Mouse (Mus musculus) embryonic facial prominence, embryonic 13.5 days (tissue): ENCODE data around the gene Map4k5. TPM values are rescaled to one million over a fixed set of nuclear protein-coding genes. Genes with fewer than 3 reads are reported as not detected.
A peak's percentile ranks its signal among the peaks of the same experiment; 100 is the strongest.

ENCODE experiments used
- ATAC-seq: fragments of 200-750 bp; cut with Nextera tagmentation; 2 replicates; pipeline ENCODE4 v1.8.0; 2017; ENCODE audit warnings: low read depth; ENCODE audit not compliant: insufficient number of reproducible peaks, insufficient read depth, low FRiP score, low TSS enrichment
- H3K27ac ChIP-seq: fragments of 300-500 bp; sonication (generic); 2 replicates; pipeline ENCODE4 v1.5.1; 2015; ENCODE audit warnings: moderate library complexity, mild to moderate bottlenecking, inconsistent platforms
- H3K27me3 ChIP-seq: fragments of 300-500 bp; sonication (generic); 2 replicates; pipeline ENCODE4 v1.6.1; 2015; ENCODE audit warnings: mild to moderate bottlenecking, inconsistent platforms
- H3K36me3 ChIP-seq: fragments of 300-500 bp; sonication (generic); 2 replicates; pipeline ENCODE4 v1.6.1; 2015; ENCODE audit warnings: mild to moderate bottlenecking, inconsistent platforms
- H3K4me1 ChIP-seq: fragments of 300-500 bp; sonication (generic); 2 replicates; pipeline ENCODE4 v1.6.1; 2015; ENCODE audit warnings: inconsistent platforms
- H3K4me2 ChIP-seq: fragments of 300-500 bp; sonication (generic); 2 replicates; pipeline ENCODE4 v1.6.1; 2015; ENCODE audit warnings: moderate library complexity, mild to moderate bottlenecking, inconsistent platforms
- H3K4me3 ChIP-seq: fragments of 300-500 bp; sonication (generic); 2 replicates; pipeline ENCODE4 v1.5.1; 2015; ENCODE audit warnings: mild to moderate bottlenecking, inconsistent platforms
- H3K9ac ChIP-seq: fragments of 300-500 bp; sonication (generic); 2 replicates; pipeline ENCODE4 v1.6.1; 2015; ENCODE audit warnings: mild to moderate bottlenecking, inconsistent platforms
- H3K9me3 ChIP-seq: fragments of 300-500 bp; sonication (generic); 2 replicates; pipeline ENCODE4 v1.6.1; 2016; ENCODE audit warnings: inconsistent platforms
- WGBS: fragments of 180-500 bp; shearing (Covaris S2); methylation state at CpG from one replicate; pipeline ENCODE4 v1.1.7; 2015; ENCODE audit warnings: mixed read lengths; 5-methylcytosine and 5-hydroxymethylcytosine counted together
- polyA plus RNA-seq: library from polyadenylated mRNA; unstranded; fragments of >200 nt; fragmentation: Nextera tagmentation; extraction: Ambion mirVana; gene quantifications from 2 replicates; pipeline ENCODE4 v1.2.1, GENCODE M21; 2015

Gene Map4k5
- polyA plus RNA-seq, 1 experiment from 2014 or later: 39.5 TPM

DNA sequence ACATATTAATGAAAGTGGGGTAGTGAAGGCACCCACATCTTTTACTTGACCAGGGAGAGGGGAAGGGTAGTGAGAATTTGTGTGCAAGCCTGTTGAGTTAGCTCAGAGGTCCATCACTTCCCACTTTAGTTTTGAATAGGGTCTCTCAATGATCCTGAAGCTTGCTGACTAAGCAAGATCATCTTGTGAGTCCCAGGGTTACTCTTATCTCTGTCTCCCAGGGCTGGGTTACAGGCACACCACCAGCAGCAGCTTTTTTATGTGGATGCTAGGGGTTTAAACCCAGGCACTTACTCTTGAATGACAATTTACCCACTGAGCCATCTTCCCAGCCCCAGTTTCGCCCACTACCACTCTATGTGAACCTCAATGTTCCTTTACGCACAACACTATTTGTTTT lies 35.4 kb downstream of the Map4k5 start:
- no peak for ATAC-seq
- Histone ChIP-seq H3K9ac (no peak overlapping the region), H3K36me3 (peaks cover 25% of the 10 kb centered on the region), H3K27me3 (no peaks in the 10 kb centered on the region), H3K4me1 (0 out of 2 replicates have a peak, but pooled peaks cover 4% of the 10 kb centered on the region), H3K4me3 (no peak overlapping the region), H3K27ac (no peak overlapping the region), H3K9me3 (no peaks in the 10 kb centered on the region), H3K4me2 (no peak overlapping the region)
- 98% methylated on average over 2 of the region's 2 CpGs for WGBS

DNA sequence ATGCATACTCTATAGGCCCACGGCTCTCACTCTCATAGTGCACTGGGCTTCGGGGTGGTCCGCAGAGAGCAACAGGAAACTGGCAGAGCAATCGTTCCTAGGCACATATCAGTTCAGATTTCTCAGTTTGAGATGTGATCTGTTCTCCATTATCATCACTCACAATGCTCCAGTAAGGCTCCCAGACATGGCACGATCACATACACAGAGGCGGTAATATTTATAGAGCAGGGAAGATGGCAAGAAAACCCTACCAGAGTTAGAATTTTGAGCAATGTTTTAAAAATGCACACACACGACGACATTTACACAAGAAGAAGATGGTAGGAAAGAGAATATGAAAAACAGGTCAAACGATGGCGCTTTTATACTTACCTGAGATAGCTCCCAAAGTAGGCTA lies 36.6 kb downstream of the Map4k5 start:
- Histone ChIP-seq H3K9ac (no peak overlapping the region), H3K4me1 (0 out of 2 replicates have a peak, but pooled peaks cover 4% of the 10 kb centered on the region), H3K4me3 (no peak overlapping the region), H3K27ac (no peak overlapping the region), H3K4me2 (no peak overlapping the region), H3K36me3 (peaks cover 37% of the 10 kb centered on the region), H3K9me3 (no peaks in the 10 kb centered on the region), H3K27me3 (no peaks in the 10 kb centered on the region)
- no peak for ATAC-seq
- 91% methylated on average over 10 of the region's 10 CpGs for WGBS

DNA sequence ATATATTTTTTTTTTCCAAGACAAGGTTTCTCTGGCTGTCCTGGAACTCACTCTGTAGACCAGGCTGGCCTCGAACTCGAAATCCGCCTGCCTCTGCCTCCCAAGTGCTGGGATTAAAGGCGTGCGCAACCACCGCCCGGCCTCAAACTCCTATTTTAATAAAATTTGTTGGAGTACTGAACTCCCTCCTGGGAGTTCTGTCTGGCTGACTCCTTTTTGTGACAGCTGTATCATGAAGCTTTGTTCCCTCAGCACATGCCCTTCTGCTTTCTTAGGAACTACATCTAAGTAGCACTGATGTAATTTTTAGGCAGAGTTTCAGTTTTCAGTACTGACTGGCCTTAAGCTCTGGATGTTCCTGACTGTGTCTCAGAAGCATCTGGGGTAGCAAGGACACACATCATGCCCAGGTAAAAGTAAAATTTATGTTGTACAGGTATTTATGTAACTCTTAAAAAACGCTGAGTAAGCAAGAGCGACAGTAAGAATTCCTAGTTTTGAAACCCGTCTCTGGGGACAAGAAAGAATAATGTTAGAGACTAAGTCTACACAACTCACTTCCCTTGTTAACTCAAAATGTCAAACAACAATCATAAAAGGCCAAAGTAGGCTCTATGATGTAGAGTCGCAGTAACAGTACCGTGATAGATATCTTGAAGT lies 37.2 kb downstream of the Map4k5 start:
- H3K4me1 ChIP-seq: 0 out of 2 replicates have a peak, but pooled peaks cover 4% of the 10 kb centered on the region
- H3K4me3 ChIP-seq: no peak overlapping the region
- no peaks in the 10 kb centered on the region for H3K9me3 ChIP-seq
- H3K4me2 ChIP-seq: no peak overlapping the region
- H3K27ac ChIP-seq: no peak overlapping the region
- no peak overlapping the region for H3K9ac ChIP-seq
- WGBS: 94% methylated on average over 12 of the region's 12 CpGs
- no peak for ATAC-seq
- H3K27me3 ChIP-seq: no peaks in the 10 kb centered on the region
- H3K36me3 ChIP-seq: peaks cover 41% of the 10 kb centered on the region

DNA sequence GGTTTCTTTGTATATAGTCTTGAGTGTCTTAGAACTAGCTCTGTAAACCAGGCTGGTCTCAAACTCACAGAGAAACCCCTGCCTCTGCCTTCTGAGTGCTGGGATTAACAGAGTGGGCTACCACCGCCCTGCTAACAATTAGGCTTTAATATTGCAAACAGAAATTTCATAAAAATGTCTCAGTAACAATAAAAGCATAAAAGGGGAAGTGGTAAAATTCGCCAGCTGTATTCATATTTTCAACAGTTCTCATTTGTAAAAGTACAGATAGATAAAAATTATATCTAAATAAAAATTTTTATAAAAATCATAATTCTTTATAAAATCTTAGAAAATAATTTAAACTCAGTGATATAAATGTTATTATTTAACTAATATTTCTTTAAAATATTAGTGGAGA lies 39.1 kb downstream of the Map4k5 start:
- Histone ChIP-seq H3K9me3 (no peaks in the 10 kb centered on the region), H3K27me3 (no peaks in the 10 kb centered on the region), H3K27ac (no peak overlapping the region), H3K4me1 (0 out of 2 replicates have a peak, but pooled peaks cover 4% of the 10 kb centered on the region), H3K4me2 (no peak overlapping the region), H3K36me3 (peaks cover 49% of the 10 kb centered on the region), H3K4me3 (no peak overlapping the region), H3K9ac (no peak overlapping the region)
- 91% methylated on average over 2 of the region's 2 CpGs for WGBS
- ATAC-seq: no peak

DNA sequence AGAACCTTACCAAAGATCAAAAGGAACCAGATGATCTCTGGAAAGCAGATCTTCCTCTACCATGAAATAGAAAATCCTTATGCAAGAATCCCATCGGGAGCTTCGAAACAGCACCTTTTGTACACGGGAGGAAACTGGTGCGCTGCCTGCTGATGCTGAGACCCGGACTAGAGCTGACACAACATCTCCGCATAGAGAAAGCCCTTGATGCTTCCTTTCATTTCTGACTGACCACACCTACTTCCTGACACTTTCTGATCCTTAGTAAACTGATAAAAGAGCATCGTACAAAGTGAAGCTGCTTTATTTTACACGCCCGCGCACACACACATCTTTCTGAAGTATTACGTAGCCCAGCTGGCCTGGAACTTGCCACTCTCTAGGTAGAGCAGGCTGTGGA lies 39.6 kb downstream of the Map4k5 start:
- no peaks in the 10 kb centered on the region for H3K4me1 ChIP-seq
- H3K36me3 ChIP-seq: peaks cover 52% of the 10 kb centered on the region
- 84% methylated on average over 11 of the region's 11 CpGs for WGBS
- no peak overlapping the region for H3K4me3 ChIP-seq
- H3K4me2 ChIP-seq: no peak overlapping the region
- no peaks in the 10 kb centered on the region for H3K9me3 ChIP-seq
- no peaks in the 10 kb centered on the region for H3K27me3 ChIP-seq
- no peak overlapping the region for H3K9ac ChIP-seq
- no peak overlapping the region for H3K27ac ChIP-seq
- ATAC-seq: no peak

DNA sequence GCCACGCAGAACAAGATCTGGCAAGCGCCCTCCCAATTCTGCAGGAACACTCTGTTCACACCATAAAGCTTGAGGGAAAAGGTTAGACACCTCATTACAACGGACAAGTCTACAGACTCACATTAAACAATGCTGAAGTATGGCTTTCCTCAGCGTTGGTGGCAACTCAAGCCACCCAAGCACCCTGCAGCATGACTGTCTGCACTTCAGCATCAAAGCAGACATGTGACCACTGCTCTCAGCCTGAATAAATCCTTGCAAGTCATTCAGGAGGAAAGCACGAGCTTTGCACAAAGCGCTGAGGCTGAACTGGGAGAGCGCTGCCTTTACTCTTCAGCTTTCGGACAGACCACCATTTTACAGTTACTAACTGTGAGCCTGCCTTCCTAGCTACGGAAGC lies 40.7 kb downstream of the Map4k5 start:
- Histone ChIP-seq H3K36me3 (peaks cover 54% of the 10 kb centered on the region), H3K27me3 (no peaks in the 10 kb centered on the region), H3K9ac (no peak overlapping the region), H3K4me3 (no peak overlapping the region), H3K9me3 (no peaks in the 10 kb centered on the region), H3K4me2 (no peak overlapping the region), H3K27ac (no peak overlapping the region), H3K4me1 (no peaks in the 10 kb centered on the region)
- no peak for ATAC-seq
- WGBS: 88% methylated on average over 9 of the region's 9 CpGs

DNA sequence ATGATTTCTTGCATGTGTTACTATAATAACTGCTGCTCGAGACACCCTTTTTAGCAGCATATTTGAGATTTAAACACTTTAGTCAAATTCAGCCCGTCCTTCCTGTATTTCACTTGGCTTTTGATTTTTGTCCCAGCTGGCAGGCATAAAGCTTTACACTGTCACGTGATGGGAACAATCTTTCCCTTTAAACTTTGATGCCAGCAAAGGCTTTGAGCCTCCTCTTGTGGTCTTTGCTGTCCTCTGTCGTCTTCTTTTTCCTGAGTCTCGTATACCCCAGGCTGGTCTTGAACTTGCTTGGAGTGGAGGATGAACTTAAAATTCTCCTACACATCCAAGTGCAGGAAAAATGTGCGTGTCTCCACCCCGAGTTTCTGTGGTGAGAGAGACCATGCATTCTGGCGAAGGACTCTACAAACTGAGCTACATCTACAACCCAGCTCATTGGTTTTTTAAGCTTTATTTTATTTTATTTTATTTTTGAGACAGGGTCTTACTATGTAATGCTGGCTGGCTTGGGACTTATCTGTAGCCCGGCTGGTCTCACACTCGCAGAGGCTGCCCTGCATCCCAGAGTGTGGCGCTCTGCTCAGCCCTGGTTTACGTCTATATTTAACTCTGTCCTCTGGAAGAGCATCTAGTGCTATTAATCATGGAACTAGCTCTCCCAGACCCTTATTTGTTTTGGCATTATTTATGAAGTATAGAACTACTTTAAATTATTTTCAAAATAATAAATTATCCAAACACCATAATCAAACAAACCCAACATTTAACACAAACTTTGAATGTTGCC lies 44.7 kb downstream of the Map4k5 start:
- no peak for ATAC-seq
- Histone ChIP-seq H3K4me1 (peaks cover 7% of the 10 kb centered on the region), H3K36me3 (peaks cover 66% of the 10 kb centered on the region), H3K27ac (no peak overlapping the region), H3K9ac (no peak overlapping the region), H3K27me3 (no peaks in the 10 kb centered on the region), H3K4me3 (no peak overlapping the region), H3K4me2 (no peak overlapping the region), H3K9me3 (no peaks in the 10 kb centered on the region)
- WGBS: 84% methylated on average over 12 of the region's 12 CpGs

DNA sequence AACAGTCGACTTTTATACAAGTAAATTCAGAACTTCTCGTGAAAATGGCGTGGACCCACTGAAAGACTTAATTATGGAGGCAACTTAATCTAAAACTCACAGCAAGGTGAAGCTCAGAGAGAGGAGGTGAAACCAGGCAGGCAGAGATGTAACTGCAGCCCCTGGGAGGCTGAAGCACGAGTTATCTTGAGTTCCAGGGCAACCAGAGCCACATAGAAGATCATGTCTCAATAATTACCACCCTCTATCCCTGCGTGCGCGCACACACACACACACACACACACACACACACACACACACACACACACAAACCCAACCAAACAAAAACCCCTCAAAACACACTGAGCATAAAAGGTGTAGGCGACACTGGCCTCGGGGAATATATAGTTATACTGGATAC lies 46.5 kb downstream of the Map4k5 start:
- Histone ChIP-seq H3K4me3 (no peak overlapping the region), H3K4me1 (peaks cover 7% of the 10 kb centered on the region)
- WGBS: 88% methylated on average over 9 of the region's 9 CpGs

DNA sequence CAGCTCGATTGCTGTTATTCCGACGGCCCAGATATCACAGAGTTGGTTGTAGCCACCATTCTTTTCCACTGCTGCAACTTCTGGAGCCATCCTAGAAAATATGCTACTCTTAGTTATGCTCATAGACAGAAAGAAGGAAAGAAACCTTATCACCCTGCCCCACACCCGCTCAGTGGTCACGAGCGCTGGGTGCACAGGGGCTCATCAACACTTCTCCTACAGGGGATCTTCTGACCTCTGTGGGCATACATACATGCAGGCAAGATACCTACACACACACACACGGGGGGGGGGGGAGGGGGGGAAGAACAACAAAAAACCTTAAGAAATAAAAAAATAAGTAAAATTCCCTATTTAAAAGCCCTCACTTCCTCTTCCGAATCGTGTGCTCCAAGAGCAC lies 47.3 kb downstream of the Map4k5 start:
- peaks cover 57% of the 10 kb centered on the region for H3K36me3 ChIP-seq
- no peaks in the 10 kb centered on the region for H3K9me3 ChIP-seq
- H3K4me2 ChIP-seq: no peak overlapping the region
- no peak overlapping the region for H3K9ac ChIP-seq
- ATAC-seq: no peak
- no peaks in the 10 kb centered on the region for H3K27me3 ChIP-seq
- no peak overlapping the region for H3K27ac ChIP-seq
- no peak overlapping the region for H3K4me3 ChIP-seq
- 88% methylated on average over 9 of the region's 9 CpGs for WGBS
- H3K4me1 ChIP-seq: peaks cover 7% of the 10 kb centered on the region

More for the DNA sequence above, 46.5 kb downstream of the Map4k5 start:
- Histone ChIP-seq H3K27me3 (no peaks in the 10 kb centered on the region), H3K9me3 (no peaks in the 10 kb centered on the region), H3K36me3 (peaks cover 57% of the 10 kb centered on the region), H3K4me2 (no peak overlapping the region), H3K27ac (no peak overlapping the region), H3K9ac (no peak overlapping the region)
- ATAC-seq: no peak

DNA sequence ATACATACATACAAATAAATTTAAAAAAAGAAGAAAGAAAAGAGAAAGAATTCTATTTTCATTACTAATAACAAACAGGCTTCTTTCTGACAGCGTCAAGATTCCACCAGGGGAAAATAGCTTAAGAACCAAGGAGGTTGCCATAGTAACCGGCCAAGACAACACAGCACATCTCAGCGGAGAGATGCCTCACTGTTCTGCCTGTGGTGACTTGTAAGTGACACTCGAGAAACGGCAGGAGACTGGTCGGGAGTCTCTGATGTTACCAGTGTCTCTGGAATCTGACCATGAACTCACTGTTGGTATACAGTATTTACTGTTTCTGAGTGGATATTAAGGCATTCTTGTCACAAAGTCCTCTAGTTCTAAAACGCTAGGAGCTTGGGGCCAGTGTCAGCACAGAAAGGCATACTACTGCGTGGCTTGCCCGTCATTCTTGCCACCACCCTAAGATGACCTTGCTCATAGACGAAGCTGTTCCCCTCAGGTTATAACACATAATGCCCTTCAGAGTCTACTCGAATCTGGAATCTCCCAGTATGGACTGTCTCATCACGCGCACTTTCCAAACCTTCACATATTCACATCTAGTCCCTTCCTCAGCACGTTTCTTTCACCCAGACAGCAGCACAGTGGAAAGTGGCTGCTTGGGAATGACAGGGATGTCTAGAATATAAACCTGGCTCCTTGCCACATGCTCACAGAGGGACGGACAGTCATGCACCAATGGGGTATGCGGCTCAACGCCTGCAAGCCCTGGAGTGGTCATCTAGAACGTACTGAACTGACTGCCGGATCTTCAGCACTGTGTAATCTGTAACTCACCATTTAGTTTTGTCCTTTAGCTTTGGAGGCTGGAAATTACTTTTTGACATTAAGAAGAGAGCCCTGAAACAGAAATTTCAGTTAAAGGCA lies 49.2 kb downstream of the Map4k5 start:
- Histone ChIP-seq H3K27ac (peak overlapping the region; percentile 33; the same call in 1 of the 2 replicates), H3K4me2 (no peak overlapping the region), H3K27me3 (no peaks in the 10 kb centered on the region), H3K4me3 (no peak overlapping the region), H3K36me3 (peaks cover 62% of the 10 kb centered on the region), H3K4me1 (peaks cover 7% of the 10 kb centered on the region), H3K9ac (no peak overlapping the region), H3K9me3 (no peaks in the 10 kb centered on the region)
- no peak for ATAC-seq
- 57% methylated on average over 19 of the region's 19 CpGs for WGBS

DNA sequence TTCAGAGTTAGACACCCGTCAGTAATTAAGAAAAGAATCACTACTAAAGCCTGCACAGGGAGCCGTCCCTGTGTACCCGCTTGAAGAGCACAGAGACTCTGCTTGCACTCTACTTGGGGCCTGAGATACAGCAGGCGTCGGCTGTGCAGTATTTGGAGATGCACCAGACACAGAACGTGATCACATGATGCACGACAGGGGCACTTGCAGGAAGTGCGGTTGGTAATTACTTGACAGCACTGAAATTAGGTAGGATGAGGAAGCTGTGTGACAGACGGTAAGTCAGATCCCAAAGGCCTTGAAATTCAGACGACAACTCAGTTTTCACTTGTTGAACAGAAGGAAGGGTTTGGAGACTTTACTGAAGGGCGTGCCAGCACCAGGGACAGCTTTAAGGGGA lies 54.6 kb downstream of the Map4k5 start:
- H3K4me3 ChIP-seq: no peak overlapping the region
- H3K4me2 ChIP-seq: no peak overlapping the region
- no peak for ATAC-seq
- no peaks in the 10 kb centered on the region for H3K4me1 ChIP-seq
- H3K9ac ChIP-seq: no peak overlapping the region
- H3K36me3 ChIP-seq: peaks cover 65% of the 10 kb centered on the region
- WGBS: 78% methylated on average over 11 of the region's 11 CpGs
- H3K27me3 ChIP-seq: no peaks in the 10 kb centered on the region
- H3K9me3 ChIP-seq: no peaks in the 10 kb centered on the region
- H3K27ac ChIP-seq: no peak overlapping the region
